Mouse (Mus musculus) CH12.LX (cell line): Measurements from ENCODE around the gene Zic5.
A peak's percentile ranks its signal among the peaks of the same experiment; 100 is the strongest.

Experiments used
- CTCF ChIP-seq, 2 experiments: IDR thresholded peaks in 1 of 2; conservative IDR thresholded peaks in 1 of 2; 2 replicates each; pipeline ENCODE4 v1.5.1; 2011 to 2012; ENCODE audit warnings: low read depth in 2 of 2, low read length in 2 of 2, improper control_type of control experiment in 1 of 2, inconsistent platforms in 1 of 2, mild to moderate bottlenecking in 1 of 2, moderate library complexity in 1 of 2
- E2F4 ChIP-seq: IDR thresholded peaks from 2 replicates; pipeline ENCODE4 v1.6.1; 2011; ENCODE audit warnings: low read depth, low read length, improper control_type of control experiment; ENCODE audit not compliant: insufficient replicate concordance
- ETS1 ChIP-seq: conservative IDR thresholded peaks from 2 replicates; pipeline ENCODE4 v1.6.1; 2012; ENCODE audit warnings: low read depth, mild to moderate bottlenecking, inconsistent platforms, low read length, improper control_type of control experiment, moderate library complexity
- MAX ChIP-seq: IDR thresholded peaks from 2 replicates; pipeline ENCODE4 v1.6.1; 2011; ENCODE audit warnings: low read length, improper control_type of control experiment
- NRF1 ChIP-seq: IDR thresholded peaks from 2 replicates; pipeline ENCODE4 v1.6.1; 2014; ENCODE audit warnings: low read depth, mild to moderate bottlenecking, inconsistent platforms, low read length, improper control_type of control experiment, moderate library complexity
- POLR2A ChIP-seq: IDR thresholded peaks from 2 replicates; pipeline ENCODE4 v1.6.1; 2011; ENCODE audit warnings: low read depth, mild to moderate bottlenecking, improper control_type of control experiment, low read length
- SMC3 ChIP-seq: IDR thresholded peaks from 2 replicates; pipeline ENCODE4 v1.6.1; 2011; ENCODE audit warnings: low read depth, low read length, improper control_type of control experiment
- TCF12 ChIP-seq: IDR thresholded peaks from 2 replicates; pipeline ENCODE4 v1.6.1; 2014; ENCODE audit warnings: low read depth, mild to moderate bottlenecking, inconsistent platforms, low read length, improper control_type of control experiment
- USF1 ChIP-seq: IDR thresholded peaks from 2 replicates; pipeline ENCODE4 v1.6.1; 2014; ENCODE audit warnings: low read depth, mild to moderate bottlenecking, inconsistent platforms, low read length, improper control_type of control experiment
- ZMIZ1 ChIP-seq: IDR thresholded peaks from 2 replicates; pipeline ENCODE4 v1.6.1; 2012; ENCODE audit warnings: low read depth, mild to moderate bottlenecking, inconsistent platforms, low read length, improper control_type of control experiment
- ZNF384 ChIP-seq: IDR thresholded peaks from 2 replicates; pipeline ENCODE4 v1.6.1; 2012; ENCODE audit warnings: low read depth, low read length, improper control_type of control experiment, inconsistent platforms

DNA sequence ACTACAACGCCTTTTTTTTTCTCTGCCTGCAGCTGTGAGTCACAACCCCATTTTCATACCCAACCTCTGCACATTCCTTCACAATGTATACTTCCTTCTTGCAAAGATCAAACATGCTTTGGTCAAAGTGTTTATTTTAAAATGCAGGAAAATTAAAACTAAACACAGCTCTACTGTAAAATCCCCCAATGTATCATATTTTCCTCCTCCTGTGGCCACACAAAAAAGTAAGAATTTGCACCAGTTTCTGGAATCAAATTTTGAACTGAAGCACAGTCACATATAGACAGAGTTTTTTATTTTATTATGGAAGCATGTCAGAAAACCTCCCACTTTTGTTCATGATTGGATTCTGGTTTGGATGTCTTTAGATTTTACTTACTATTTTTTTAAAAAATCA, 21.1 kb upstream of the Zic5 start:
- no peak for TF ChIP-seq CTCF (conservative IDR thresholded peaks at IDR 0.05 in 1 of 2, IDR thresholded peaks at IDR 0.05 in 1 of 2; ENCODE audit: low read depth in 2 of 2, low read length in 2 of 2)
- TF ChIP-seq NRF1: no peak
- no peak for TF ChIP-seq SMC3
- TF ChIP-seq POLR2A: no peak
- no peak for TF ChIP-seq E2F4
- TF ChIP-seq MAX: no peak
- no peak for TF ChIP-seq ETS1
- TF ChIP-seq USF1: no peak
- no peak for TF ChIP-seq TCF12
- TF ChIP-seq ZMIZ1: no peak
- TF ChIP-seq ZNF384: peak; percentile 26; the same call in 1 of the 2 replicates
